Mouse (Mus musculus): ENCODE data around the gene Eftud2. TPM values are rescaled to one million over a fixed set of nuclear protein-coding genes. Genes with fewer than 3 reads are reported as not detected.

Gene Eftud2
- polyA plus RNA-seq (2012), result 19.5 and 23.9 TPM in 2 replicates

DNA sequence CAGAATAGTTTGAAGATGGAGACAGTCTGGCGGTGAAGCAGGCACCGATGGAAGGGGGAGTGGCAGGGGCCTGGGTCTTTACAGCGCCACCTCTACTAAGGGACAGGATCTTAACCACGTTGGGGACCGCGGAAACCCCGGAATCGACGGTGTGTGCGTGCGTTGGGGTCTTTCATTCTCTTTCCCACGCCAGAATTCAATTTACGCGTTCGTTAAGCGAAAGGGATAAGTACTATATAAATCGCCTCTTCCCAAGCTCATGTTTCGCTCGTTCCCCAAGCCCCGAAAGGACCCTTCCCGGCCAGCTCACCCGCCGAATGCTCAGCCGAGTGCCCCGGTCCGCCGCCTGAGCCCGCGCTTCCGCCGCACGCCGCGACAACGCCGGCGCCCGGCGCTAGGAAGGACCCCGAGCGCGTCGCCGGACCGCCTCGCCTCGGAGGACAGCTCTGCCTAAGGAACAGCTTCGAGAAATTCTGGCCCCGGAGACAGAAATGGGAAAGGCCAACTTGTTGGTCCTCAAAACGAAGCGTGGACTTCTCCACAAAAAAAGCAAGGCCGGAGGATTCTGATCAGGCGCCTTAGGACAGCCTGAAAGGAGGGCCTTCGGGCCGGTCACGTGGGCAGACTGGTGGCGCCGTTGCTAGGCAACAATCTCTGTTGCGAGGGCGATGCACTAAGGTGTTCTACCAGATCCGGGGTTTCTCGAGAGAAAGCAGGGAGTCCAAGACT is at the start of gene Eftud2, which contains the start of gene Ccdc103:
Eftud2 (minus strand) TSS at position 401 of the 729 bp plus-strand sequence.
Ccdc103 (plus strand) TSS at position 620 of the 729 bp plus-strand sequence.
- Histone ChIP-seq H3K27me3 (ENCODE audit: control insufficient read depth) (peaks cover 18% of the 10 kb centered on the region), H3K4me3 (replicated peaks) (peak within 1 kb of the TSS; percentile 88), H3K36me3 (ENCODE audit: control insufficient read depth) (peaks cover 39% of the 10 kb centered on the region), H3K4me1 (ENCODE audit: control insufficient read depth) (peaks cover 62% of the 10 kb centered on the region), H3K9me3 (ENCODE audit: control insufficient read depth, low read length) (no peaks in the 10 kb centered on the region)
- TF ChIP-seq GATA1 (IDR thresholded peaks at IDR 0.05; ENCODE audit: low read length), result peak; percentile 91
- TF ChIP-seq TAL1 (IDR thresholded peaks at IDR 0.05; ENCODE audit: low read length), result no peak

DNA sequence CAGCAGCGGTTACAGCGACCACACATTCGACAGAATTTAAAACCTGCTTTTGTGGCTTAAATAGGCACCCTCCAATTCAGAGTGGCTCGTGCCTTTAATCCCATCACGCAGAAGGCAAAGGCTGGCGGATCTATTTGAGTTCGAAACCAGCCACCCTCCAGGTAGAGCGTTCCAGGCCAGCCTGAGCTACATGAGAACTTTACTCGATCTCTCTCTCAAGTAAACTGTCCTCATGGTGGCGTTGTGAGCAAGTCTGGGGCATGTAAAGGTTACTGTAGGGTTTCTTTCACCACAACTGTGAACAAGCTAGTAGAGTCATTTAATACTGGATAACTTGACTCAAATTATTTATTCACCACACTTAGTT is 44.5 kb upstream of the Eftud2 start:
- Histone ChIP-seq H3K9me3 (ENCODE audit: control insufficient read depth, low read length) (no peaks in the 10 kb centered on the region), H3K4me3 (replicated peaks) (peak overlapping the region; percentile 99)
- TF ChIP-seq GATA1 (IDR thresholded peaks at IDR 0.05; ENCODE audit: low read length) (no peak), TAL1 (IDR thresholded peaks at IDR 0.05; ENCODE audit: low read length) (no peak)

DNA sequence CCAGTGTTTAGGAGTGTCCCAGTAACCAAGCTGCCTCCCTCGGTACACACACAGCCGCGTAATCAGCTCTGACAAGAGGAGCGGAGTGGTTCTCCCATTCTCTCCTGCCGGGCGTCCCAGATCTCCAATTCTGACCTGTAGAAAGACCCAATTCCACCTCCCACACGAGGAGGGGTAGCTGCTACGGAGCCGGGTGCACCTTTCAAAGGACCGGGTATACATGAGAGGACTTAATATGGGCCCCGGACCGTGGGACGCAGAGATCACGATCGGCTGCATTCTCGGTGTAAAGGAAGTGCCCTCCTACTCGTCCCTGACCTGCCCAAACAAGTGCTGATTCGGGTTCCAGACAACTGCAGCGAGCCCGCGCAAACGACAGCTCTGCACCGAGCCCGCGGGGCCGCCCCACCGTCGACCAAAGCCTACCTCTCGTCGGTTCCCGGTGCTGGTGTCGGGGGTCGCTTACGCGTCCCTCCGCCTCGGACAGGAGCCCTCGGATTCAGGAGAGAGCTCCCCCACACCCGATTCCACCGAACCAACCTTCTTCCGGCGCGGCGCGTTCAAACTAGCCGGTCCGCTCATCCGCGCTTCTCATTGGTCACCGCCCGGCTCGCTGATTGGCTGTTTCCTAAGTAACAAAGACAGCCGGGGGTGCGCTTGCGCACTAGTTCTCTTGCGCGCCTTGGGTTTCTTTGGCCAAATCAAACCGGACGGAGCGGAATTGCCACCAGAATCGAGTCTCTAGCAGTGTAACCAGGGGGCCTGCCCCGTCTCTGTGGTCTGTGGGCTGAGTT is 44.0 kb upstream of the Eftud2 start, which contains the start of gene Kif18b:
Kif18b (minus strand) TSS at position 568 of the 794 bp plus-strand sequence.
- peaks cover 39% of the 10 kb centered on the region for H3K36me3 ChIP-seq (ENCODE audit: control insufficient read depth)
- peaks cover 51% of the 10 kb centered on the region for H3K4me1 ChIP-seq (ENCODE audit: control insufficient read depth)
- no peaks in the 10 kb centered on the region for H3K9me3 ChIP-seq (ENCODE audit: control insufficient read depth, low read length)
- TF ChIP-seq GATA1 (IDR thresholded peaks at IDR 0.05; ENCODE audit: low read length), result peak; percentile 46
- TF ChIP-seq TAL1 (IDR thresholded peaks at IDR 0.05; ENCODE audit: low read length), result no peak
- H3K4me3 ChIP-seq (replicated peaks), result peak within 1 kb of the TSS; percentile 99
- peaks cover 12% of the 10 kb centered on the region for H3K27me3 ChIP-seq (ENCODE audit: control insufficient read depth)

More for the DNA sequence above, 44.5 kb upstream of the Eftud2 start:
- H3K27me3 ChIP-seq (ENCODE audit: control insufficient read depth), result peaks cover 14% of the 10 kb centered on the region
- H3K36me3 ChIP-seq (ENCODE audit: control insufficient read depth), result peaks cover 33% of the 10 kb centered on the region
- peaks cover 51% of the 10 kb centered on the region for H3K4me1 ChIP-seq (ENCODE audit: control insufficient read depth)

GRCm38 (mm10) chr11:102921491-102921890 is 40.7 kb upstream of the Eftud2 start:
- Histone ChIP-seq H3K4me1 (ENCODE audit: control insufficient read depth) (peaks cover 51% of the 10 kb centered on the region), H3K4me3 (replicated peaks) (peak overlapping the region; percentile 14)

GRCm38 (mm10) chr11:102918077-102918476 is 37.3 kb upstream of the Eftud2 start:
- H3K4me1 ChIP-seq (ENCODE audit: control insufficient read depth), result peaks cover 36% of the 10 kb centered on the region
- peaks cover 97% of the 10 kb centered on the region for H3K36me3 ChIP-seq (ENCODE audit: control insufficient read depth)
- no peaks in the 10 kb centered on the region for H3K9me3 ChIP-seq (ENCODE audit: control insufficient read depth, low read length)
- TF ChIP-seq GATA1 (IDR thresholded peaks at IDR 0.05; ENCODE audit: low read length), result no peak
- TF ChIP-seq TAL1 (IDR thresholded peaks at IDR 0.05; ENCODE audit: low read length), result no peak
- H3K27me3 ChIP-seq (ENCODE audit: control insufficient read depth), result no peaks in the 10 kb centered on the region
- no peak overlapping the region for H3K4me3 ChIP-seq (replicated peaks)

More at GRCm38 (mm10) chr11:102921491-102921890, 40.7 kb upstream of the Eftud2 start:
- TF ChIP-seq GATA1 (IDR thresholded peaks at IDR 0.05; ENCODE audit: low read length), result no peak
- TF ChIP-seq TAL1 (IDR thresholded peaks at IDR 0.05; ENCODE audit: low read length), result no peak
- H3K27me3 ChIP-seq (ENCODE audit: control insufficient read depth), result no peaks in the 10 kb centered on the region
- H3K9me3 ChIP-seq (ENCODE audit: control insufficient read depth, low read length), result no peaks in the 10 kb centered on the region
- H3K36me3 ChIP-seq (ENCODE audit: control insufficient read depth), result peaks cover 69% of the 10 kb centered on the region

GRCm38 (mm10) chr11:102915380-102915779 is 34.6 kb upstream of the Eftud2 start:
- Histone ChIP-seq H3K9me3 (ENCODE audit: control insufficient read depth, low read length) (no peaks in the 10 kb centered on the region), H3K27me3 (ENCODE audit: control insufficient read depth) (no peaks in the 10 kb centered on the region), H3K36me3 (ENCODE audit: control insufficient read depth) (peaks cover 97% of the 10 kb centered on the region), H3K4me1 (ENCODE audit: control insufficient read depth) (peaks cover 9% of the 10 kb centered on the region), H3K4me3 (replicated peaks) (no peak overlapping the region)
- TF ChIP-seq TAL1 (IDR thresholded peaks at IDR 0.05; ENCODE audit: low read length) (no peak), GATA1 (IDR thresholded peaks at IDR 0.05; ENCODE audit: low read length) (no peak)

DNA sequence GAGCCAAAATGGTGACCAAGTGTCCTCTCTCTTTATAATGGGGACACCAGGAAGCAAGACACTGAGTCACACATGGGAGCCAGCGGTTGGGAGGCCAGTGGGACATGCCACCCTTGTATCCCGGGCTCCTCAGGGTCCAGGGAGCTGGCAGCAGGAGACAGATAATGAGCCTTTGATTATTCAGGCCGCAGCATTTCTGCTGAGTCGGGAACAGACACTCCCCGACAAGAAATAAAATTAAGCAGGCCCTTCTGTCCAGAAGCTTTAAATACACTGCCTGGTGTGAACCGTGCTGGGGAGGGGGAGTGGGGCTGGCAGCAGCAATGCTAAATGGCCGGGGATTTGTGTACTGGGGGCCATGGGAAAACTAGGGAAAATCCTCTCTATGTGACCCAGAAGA is 30.6 kb upstream of the Eftud2 start:
- TF ChIP-seq TAL1 (IDR thresholded peaks at IDR 0.05; ENCODE audit: low read length), result no peak
- no peaks in the 10 kb centered on the region; the same call in 1 of the 2 replicates for H3K27me3 ChIP-seq (ENCODE audit: control insufficient read depth)
- H3K36me3 ChIP-seq (ENCODE audit: control insufficient read depth), result peaks cover 100% of the 10 kb centered on the region
- peaks cover 4% of the 10 kb centered on the region for H3K4me1 ChIP-seq (ENCODE audit: control insufficient read depth)
- no peak overlapping the region for H3K4me3 ChIP-seq (replicated peaks)
- no peaks in the 10 kb centered on the region for H3K9me3 ChIP-seq (ENCODE audit: control insufficient read depth, low read length)

GRCm38 (mm10) chr11:102903654-102904053 is 22.9 kb upstream of the Eftud2 start:
- no peak overlapping the region for H3K4me3 ChIP-seq (replicated peaks)
- no peaks in the 10 kb centered on the region for H3K9me3 ChIP-seq (ENCODE audit: control insufficient read depth, low read length)
- peaks cover 35% of the 10 kb centered on the region for H3K4me1 ChIP-seq (ENCODE audit: control insufficient read depth)
- peaks cover 52% of the 10 kb centered on the region for H3K36me3 ChIP-seq (ENCODE audit: control insufficient read depth)
- peaks cover 7% of the 10 kb centered on the region for H3K27me3 ChIP-seq (ENCODE audit: control insufficient read depth)
- TF ChIP-seq GATA1 (IDR thresholded peaks at IDR 0.05; ENCODE audit: low read length), result no peak
- no peak for TF ChIP-seq TAL1 (IDR thresholded peaks at IDR 0.05; ENCODE audit: low read length)

DNA sequence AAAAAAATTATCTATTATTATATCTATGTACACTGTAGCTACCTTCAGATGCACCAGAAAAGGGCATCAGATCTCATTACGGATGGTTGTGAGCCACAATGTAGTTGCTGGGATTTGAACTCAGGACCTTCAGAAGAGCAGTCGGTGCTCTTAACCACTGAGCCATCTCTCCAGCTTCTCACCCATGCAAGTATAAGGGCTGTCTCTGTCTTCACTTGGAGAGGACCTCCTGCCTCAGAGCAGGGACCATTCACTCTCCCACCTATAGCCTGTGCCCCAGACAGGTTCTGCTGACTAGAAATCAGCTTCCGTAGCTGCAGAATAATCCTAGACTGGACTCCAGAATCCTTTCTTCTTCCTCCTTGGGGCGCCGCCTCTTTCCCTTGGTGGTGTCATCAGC is 21.3 kb upstream of the Eftud2 start:
- Histone ChIP-seq H3K27me3 (ENCODE audit: control insufficient read depth) (peaks cover 9% of the 10 kb centered on the region), H3K9me3 (ENCODE audit: control insufficient read depth, low read length) (no peaks in the 10 kb centered on the region), H3K4me1 (ENCODE audit: control insufficient read depth) (peaks cover 49% of the 10 kb centered on the region), H3K36me3 (ENCODE audit: control insufficient read depth) (peaks cover 38% of the 10 kb centered on the region), H3K4me3 (replicated peaks) (no peak overlapping the region)
- TF ChIP-seq GATA1 (IDR thresholded peaks at IDR 0.05; ENCODE audit: low read length) (no peak), TAL1 (IDR thresholded peaks at IDR 0.05; ENCODE audit: low read length) (no peak)
